Mouse (Mus musculus): Measurements from ENCODE around the gene Twist1.

DNA sequence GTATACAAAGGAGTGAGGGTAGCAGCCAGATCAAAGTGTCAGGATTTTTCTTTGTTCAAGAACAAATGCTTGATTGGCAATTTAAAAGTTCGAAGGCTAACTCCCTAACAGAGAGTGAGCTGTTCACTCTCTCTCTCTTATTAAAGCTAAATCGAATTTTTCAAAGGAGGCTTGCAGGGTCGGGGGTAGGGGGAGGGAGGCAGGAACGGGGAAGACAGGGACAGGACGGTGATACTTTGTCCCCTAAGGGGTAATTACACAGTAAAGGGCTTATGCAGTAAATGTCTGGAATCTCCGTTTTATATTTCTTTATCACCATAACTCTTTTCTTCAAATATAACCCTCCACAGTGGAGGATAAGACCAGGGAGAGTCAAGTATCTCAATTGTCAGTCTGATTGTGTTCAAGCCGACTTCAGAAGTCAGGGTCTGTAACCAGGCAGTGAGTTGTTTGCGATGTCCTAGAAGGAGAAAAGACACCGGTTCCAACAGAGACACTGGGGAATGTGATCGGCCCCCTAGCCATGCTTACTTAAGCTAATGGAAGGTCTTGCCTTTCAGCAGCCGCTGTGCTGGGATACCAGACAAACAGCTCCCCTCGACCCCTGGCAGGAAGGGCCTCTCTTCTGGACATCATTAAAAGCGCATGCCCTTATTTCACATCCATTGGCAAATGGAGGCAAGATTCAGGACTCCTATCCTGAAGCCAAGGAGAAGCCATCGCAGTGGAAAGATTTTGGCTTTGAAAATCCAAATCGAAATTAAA lies 30.0 kb upstream of the Twist1 start:
- TF ChIP-seq POLR2A (IDR thresholded peaks at IDR 0.05; ENCODE audit: borderline replicate concordance, insufficient read depth, low read length) (no peak), CTCF (IDR thresholded peaks at IDR 0.05; ENCODE audit: borderline replicate concordance, insufficient read depth, low read depth, low read length) (no peak)

All from cerebellum, adult 2 months (tissue).